Mouse (Mus musculus) right cerebral cortex, postnatal 25 days (tissue): ENCODE measurements around the gene Rpl28.
A peak's percentile ranks its signal among the peaks of the same experiment; 100 is the strongest.
"Not testable (repeated sequence)": the region's sequence is repeated elsewhere in the genome, so short reads cannot be mapped to it uniquely, and the experiment has no call there.

Experiments
- DNase-seq: peaks from one replicate; pipeline ENCODE4 v3.0.0; 2022

The Rpl28 gene

GRCm38 (mm10) chr7:4783667-4784268 is 8.9 kb upstream of the Rpl28 start:
- DNase-seq: peak; percentile 28

- DNase-seq: peak; percentile 72
These were observed 3.9 kb upstream of the Rpl28 start for GRCm38 (mm10) chr7:4788499-4789435.

- no peak for DNase-seq
These were observed 3.2 kb upstream of the Rpl28 start, which contains the start of gene Tmem238 for GRCm38 (mm10) chr7:4789436-4789935. Gene Tmem238 (minus strand): TSS chr7:4789656.

GRCm38 (mm10) chr7:4793248-4793647 is 574 bp downstream of the Rpl28 start:
- DNase-seq: not testable (repeated sequence)

- no peak for DNase-seq
These were observed 1.0 kb downstream of the Rpl28 start for GRCm38 (mm10) chr7:4793674-4794073.

GRCm38 (mm10) chr7:4794631-4795168 is 2.0 kb downstream of the Rpl28 start:
- DNase-seq: no peak

GRCm38 (mm10) chr7:4795767-4796433 is 3.2 kb downstream of the Rpl28 start:
- DNase-seq: no peak

GRCm38 (mm10) chr7:4802247-4802646 is 9.6 kb downstream of the Rpl28 start:
- no peak for DNase-seq

GRCm38 (mm10) chr7:4806716-4807115 is 14.0 kb downstream of the Rpl28 start:
- DNase-seq: no peak

GRCm38 (mm10) chr7:4811131-4811530 is 18.5 kb downstream of the Rpl28 start:
- DNase-seq: not testable (repeated sequence)

- DNase-seq: no peak
These were observed 19.2 kb downstream of the Rpl28 start for GRCm38 (mm10) chr7:4811842-4812302.

GRCm38 (mm10) chr7:4812303-4813104 is 19.8 kb downstream of the Rpl28 start, which contains the start of gene Ube2s:
Gene Ube2s (minus strand): TSS chr7:4812590.
- peak; percentile 98 for DNase-seq

GRCm38 (mm10) chr7:4813105-4813791 is 20.6 kb downstream of the Rpl28 start:
- no peak for DNase-seq

- no peak for DNase-seq
These were observed 23.9 kb downstream of the Rpl28 start for GRCm38 (mm10) chr7:4816559-4816958.

- DNase-seq: not testable (repeated sequence)
These were observed 28.3 kb downstream of the Rpl28 start for GRCm38 (mm10) chr7:4820925-4821324.

- no peak for DNase-seq
These were observed 29.0 kb downstream of the Rpl28 start for GRCm38 (mm10) chr7:4821690-4822089.

- DNase-seq: no peak
These were observed 29.7 kb downstream of the Rpl28 start for GRCm38 (mm10) chr7:4822162-4822907.

- no peak for DNase-seq
These were observed 32.7 kb downstream of the Rpl28 start for GRCm38 (mm10) chr7:4825365-4825764.

- no peak for DNase-seq
These were observed 37.8 kb downstream of the Rpl28 start for GRCm38 (mm10) chr7:4830476-4830875.

GRCm38 (mm10) chr7:4835631-4836327 is 43.1 kb downstream of the Rpl28 start:
- no peak for DNase-seq
